Comparison of ENCODE assay signal across 16 mouse cellular contexts in the genomic region with DNA sequence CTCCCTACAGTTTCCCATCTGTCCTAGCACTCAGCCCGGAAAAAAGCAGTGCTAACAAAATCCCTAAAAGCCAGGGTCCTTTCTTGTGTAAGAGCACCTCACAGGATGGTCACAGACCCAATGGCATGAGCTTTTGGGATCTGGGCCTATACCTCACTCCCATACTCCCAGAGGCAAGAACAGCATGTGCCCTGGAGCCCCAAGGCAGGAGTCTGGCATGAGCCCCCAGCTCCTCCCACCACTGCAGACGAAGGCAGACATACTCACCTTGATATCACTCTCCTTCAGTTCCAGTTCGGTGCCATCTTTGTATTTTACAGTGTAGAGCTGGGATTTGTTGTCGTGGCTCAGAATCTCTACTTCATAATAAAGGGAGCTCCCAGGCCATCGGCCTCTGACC.
"Had no signal": no experiment of that assay in that cellular context is flagged by ENCODE, and none has a peak within 500 bp of the region (broad histone marks: within the 10 kb centered on the region; RNA-seq: fewer than 3 reads in every experiment).

No protein-coding gene starts in this region.

- ATAC-seq: lung, postnatal 0 days; midbrain, embryonic 13.5 days; midbrain, embryonic 15.5 days had no signal

- H3K27ac ChIP-seq: lung, embryonic 15.5 days; macrophage; midbrain, embryonic 13.5 days; midbrain, embryonic 15.5 days; neural tube, embryonic 12.5 days; stomach, embryonic 15.5 days; stomach, postnatal 0 days had no signal

- H3K9me3 ChIP-seq: lung, embryonic 15.5 days; megakaryocyte, embryonic 14.5 days; midbrain, embryonic 13.5 days; midbrain, embryonic 15.5 days; neural tube, embryonic 12.5 days; stomach, embryonic 15.5 days had no signal

- H3K4me2 ChIP-seq: lung, embryonic 15.5 days; midbrain, embryonic 11.5 days; midbrain, embryonic 13.5 days; midbrain, embryonic 15.5 days; neural tube, embryonic 12.5 days; stomach, embryonic 15.5 days had no signal

- H3K9ac ChIP-seq: lung, embryonic 15.5 days; midbrain, embryonic 13.5 days; midbrain, embryonic 15.5 days; neural tube, embryonic 12.5 days; stomach, embryonic 15.5 days had no signal

- H3K27me3 ChIP-seq: lung, embryonic 15.5 days; megakaryocyte, embryonic 14.5 days; midbrain, embryonic 13.5 days; midbrain, embryonic 15.5 days; neural tube, embryonic 12.5 days; stomach, embryonic 15.5 days had no signal

- H3K4me3 ChIP-seq: lung, embryonic 15.5 days; megakaryocyte, embryonic 14.5 days; midbrain, embryonic 13.5 days; midbrain, embryonic 15.5 days; neural tube, embryonic 12.5 days; stomach, embryonic 15.5 days had no signal

- DNase-seq: lung, postnatal 14 days; lung, postnatal 36 days; right cerebral cortex, postnatal 14 days; thymus, adult 2 months; thymus, postnatal 25 days; thymus, postnatal 4 days had no signal
